Mouse (Mus musculus): ENCODE data around the gene Usp7.

DNA sequence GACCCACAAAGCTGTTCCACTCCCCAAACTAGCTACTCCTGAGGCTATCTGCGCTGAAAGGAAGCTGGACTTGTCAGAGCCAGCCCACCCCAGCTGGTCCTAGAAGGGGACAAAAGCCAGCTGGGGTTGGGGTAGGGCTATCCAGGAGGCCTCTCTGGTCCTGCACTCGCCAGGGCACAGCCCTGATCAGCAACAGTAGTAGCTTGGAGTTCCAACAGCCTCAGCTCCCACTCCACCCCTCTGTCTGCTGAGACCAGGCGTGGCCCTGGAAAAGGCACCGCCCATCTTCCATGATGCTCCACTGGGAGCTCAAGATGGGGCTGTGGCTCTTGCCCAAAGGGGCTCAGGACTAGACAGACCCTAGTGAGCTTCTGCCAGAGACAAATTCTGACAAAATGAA is 124.3 kb downstream of the Usp7 start:
- TF ChIP-seq CTCF (IDR thresholded peaks at IDR 0.05) (no peak), EP300 (IDR thresholded peaks at IDR 0.05) (no peak)
